Mouse (Mus musculus) gastrocnemius, adult 8-10 months (tissue): ENCODE measurements around the gene Gm20388. TPM values are rescaled to one million over a fixed set of nuclear protein-coding genes. Genes with fewer than 3 reads are reported as not detected.

Experiments
- DNase-seq, 2 experiments: peaks; one replicate each; pipeline ENCODE4 v3.0.0; 2022; ENCODE audit warnings: low spot score in 2 of 2
- total RNA-seq, 4 experiments: library from RNA; stranded (reverse); gene quantifications; 2 replicates each; pipeline ENCODE4 v1.2.4; 2022

Gene Gm20388
- total RNA-seq, 4 experiments from 2014 or later, result 4.4 to 20.0 (median 7.9) TPM; not detected in 1

DNA sequence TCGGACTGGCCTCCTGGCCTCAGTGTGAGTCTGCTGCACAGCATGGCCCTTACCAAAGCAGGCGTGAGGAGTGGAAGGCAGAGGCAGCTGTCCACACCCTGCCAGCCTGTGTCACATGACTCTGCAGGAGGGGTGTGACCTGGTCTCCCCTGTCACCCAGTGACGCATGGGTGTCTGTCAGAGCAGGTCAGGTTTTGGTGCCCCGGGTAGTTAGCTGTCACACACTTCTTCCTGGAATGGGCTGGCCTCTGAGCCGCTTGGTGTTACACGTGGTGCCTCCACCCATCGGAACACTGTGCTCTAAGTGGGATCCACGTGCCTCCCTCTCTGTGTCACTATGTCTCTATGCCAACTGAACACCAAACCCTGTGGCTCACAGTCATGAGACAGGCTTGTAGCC lies 4355.2 kb downstream of the Gm20388 start:
- DNase-seq, result peak; percentile 36 to 53

- no peak for DNase-seq
These were observed 4356.6 kb downstream of the Gm20388 start for GRCm38 (mm10) chr8:124267206-124267605.

DNA sequence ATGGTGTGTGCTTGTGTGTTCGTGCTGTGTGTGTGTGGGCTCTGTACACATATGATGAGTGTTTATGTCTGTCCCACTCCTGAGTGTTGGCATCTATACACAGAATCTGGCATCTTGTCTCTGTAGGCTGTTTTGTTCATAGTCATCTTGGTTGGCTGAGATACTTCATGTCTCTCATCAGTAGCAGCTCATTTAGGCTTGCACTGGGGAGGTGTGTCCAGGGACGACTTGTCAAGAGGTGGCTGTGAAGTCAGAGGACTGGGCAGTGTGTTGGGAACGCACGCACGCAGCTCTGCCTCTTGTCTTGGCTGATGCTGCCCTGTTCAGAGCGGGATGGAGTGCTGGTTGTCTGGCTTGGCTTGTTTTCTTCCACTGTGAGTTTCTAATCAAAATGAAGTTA lies 4359.9 kb downstream of the Gm20388 start:
- no peak for DNase-seq

DNA sequence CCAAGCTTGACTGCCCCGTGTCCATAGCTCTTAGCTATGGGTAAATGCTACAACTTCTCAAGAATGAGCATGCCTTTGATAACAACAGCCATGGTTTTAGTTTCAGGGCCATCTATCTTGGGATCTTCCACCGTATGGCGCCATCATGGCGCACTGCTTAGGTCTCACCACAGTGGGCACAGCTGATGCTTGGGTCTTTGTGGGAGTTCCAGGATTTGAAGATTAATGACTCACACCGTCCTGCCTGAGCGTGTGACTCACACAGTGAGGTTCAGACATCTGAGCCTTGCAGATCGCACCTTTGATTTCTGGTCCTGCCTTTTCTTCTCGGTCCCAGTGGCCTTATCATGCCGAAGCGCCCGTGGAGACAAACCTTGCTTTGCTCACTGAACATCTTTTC lies 4360.3 kb downstream of the Gm20388 start:
- no peak for DNase-seq

DNA sequence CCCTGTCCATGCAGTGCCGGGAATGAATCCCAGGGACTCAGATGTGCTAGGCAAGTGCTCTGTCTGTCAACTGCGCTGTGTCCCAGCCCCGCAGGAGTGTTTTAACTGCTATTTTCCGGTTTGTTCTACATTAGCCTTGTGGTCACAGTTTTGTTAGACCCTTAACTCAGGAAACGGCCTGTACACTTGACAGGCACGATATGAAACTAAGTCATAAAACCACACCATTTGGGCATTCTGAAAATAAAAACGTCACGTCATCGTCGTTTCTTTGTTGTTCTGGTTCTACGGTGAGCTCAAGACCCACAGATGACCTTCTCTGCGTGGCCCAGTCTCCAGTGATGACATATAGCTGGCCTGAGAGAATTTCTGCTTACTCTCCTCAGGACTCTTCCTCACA lies 4360.9 kb downstream of the Gm20388 start:
- DNase-seq, result no peak

- no peak for DNase-seq
These were observed 4362.2 kb downstream of the Gm20388 start for GRCm38 (mm10) chr8:124272792-124273191.

- DNase-seq, result no peak
These were observed 4363.1 kb downstream of the Gm20388 start for GRCm38 (mm10) chr8:124273606-124274218.

GRCm38 (mm10) chr8:124274441-124275120 lies 4363.9 kb downstream of the Gm20388 start:
- no peak for DNase-seq

- no peak for DNase-seq
These were observed 4364.9 kb downstream of the Gm20388 start for GRCm38 (mm10) chr8:124275377-124276071.

- DNase-seq, result no peak
These were observed 4367.6 kb downstream of the Gm20388 start for GRCm38 (mm10) chr8:124277951-124278910.

- DNase-seq, result no peak
These were observed 4368.5 kb downstream of the Gm20388 start for GRCm38 (mm10) chr8:124278956-124279689.

- no peak for DNase-seq
These were observed 4369.0 kb downstream of the Gm20388 start for GRCm38 (mm10) chr8:124279690-124279985.

- DNase-seq, result no peak
These were observed 4371.3 kb downstream of the Gm20388 start for GRCm38 (mm10) chr8:124281700-124282541.

GRCm38 (mm10) chr8:124282878-124283630 lies 4372.4 kb downstream of the Gm20388 start:
- no peak for DNase-seq

GRCm38 (mm10) chr8:124283644-124284332 lies 4373.1 kb downstream of the Gm20388 start:
- no peak for DNase-seq

GRCm38 (mm10) chr8:124284333-124284711 lies 4373.7 kb downstream of the Gm20388 start:
- no peak for DNase-seq

DNA sequence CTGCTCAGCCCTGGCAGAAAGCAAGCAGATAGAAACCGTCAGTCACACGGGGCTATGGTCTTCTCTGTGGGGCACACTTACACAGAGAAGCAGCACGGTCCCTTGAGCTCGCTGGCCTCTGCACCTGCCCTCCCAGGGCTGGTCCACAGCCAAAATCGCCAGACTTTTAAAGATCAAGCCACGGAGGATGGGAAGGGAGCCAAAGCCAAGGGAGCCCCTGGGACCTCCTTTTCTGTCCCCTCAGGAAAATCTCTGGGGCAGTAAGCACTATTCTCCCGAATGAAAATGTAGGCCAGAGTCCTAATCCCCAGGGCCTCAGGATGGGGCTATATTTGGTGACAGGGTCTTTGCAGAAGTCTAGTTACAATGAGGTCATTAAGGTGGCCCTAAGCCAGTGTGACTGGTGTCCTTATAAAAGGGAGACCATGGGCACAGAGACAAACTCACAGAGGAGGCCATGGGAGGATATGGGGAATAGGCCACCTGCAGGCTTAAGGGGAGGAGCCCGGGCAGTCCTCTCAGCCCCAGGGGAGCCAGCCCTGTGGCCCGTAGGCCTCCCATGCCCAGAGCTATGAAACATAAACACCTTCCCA lies 4374.4 kb downstream of the Gm20388 start:
- DNase-seq, result peak; percentile 21 to 32

GRCm38 (mm10) chr8:124286461-124287124 lies 4376.0 kb downstream of the Gm20388 start:
- DNase-seq, result no peak
